Mouse (Mus musculus) lung, postnatal 0 days (tissue): ENCODE measurements at regions not wholly inside any gene's neighbourhood (a gene's known extent, or its start where the extent isn't known, plus 50 kb on each side); places are given as distances from the start of the nearest gene placed in this dataset.

Experiments used
- CTCF ChIP-seq: IDR thresholded peaks from 2 replicates; pipeline ENCODE4 v1.5.1; 2016; ENCODE audit warnings: antibody characterized with exemption, mild to moderate bottlenecking
- EP300 ChIP-seq: IDR thresholded peaks from 2 replicates; pipeline ENCODE4 v1.6.1; 2016; ENCODE audit warnings: antibody characterized with exemption, mild to moderate bottlenecking, control low read depth

GRCm38 (mm10) chr2:166310438-166310837 lies 155.0 kb upstream of the Sulf2 start:
- TF ChIP-seq CTCF (no peak), EP300 (no peak)
